Mouse (Mus musculus): ENCODE measurements around the gene St3gal5. TPM values are rescaled to one million over a fixed set of nuclear protein-coding genes. Genes with fewer than 3 reads are reported as not detected.
A peak's percentile ranks its signal among the peaks of the same experiment; 100 is the strongest.

Gene St3gal5
- polyA plus RNA-seq, 1 experiment from 2014 or later: 72.4 TPM

- no peak overlapping the region for H3K27ac ChIP-seq (ENCODE audit: low read depth, low read length)
Observed at GRCm38 (mm10) chr6:72089865-72090264, 7.5 kb upstream of the St3gal5 start.

GRCm38 (mm10) chr6:72091007-72091406 lies 6.4 kb upstream of the St3gal5 start:
- Histone ChIP-seq H3K9me3 (replicated peaks; ENCODE audit: control insufficient read depth, low read length) (no peaks in the 10 kb centered on the region), H3K36me3 (ENCODE audit: control insufficient read depth, insufficient read depth, low read length) (no peaks in the 10 kb centered on the region), H3K27me3 (ENCODE audit: control insufficient read depth, insufficient read depth, low read length) (no peaks in the 10 kb centered on the region), H3K4me3 (ENCODE audit: low read depth, low read length) (no peak overlapping the region), H3K27ac (ENCODE audit: low read depth, low read length) (no peak overlapping the region), H3K4me2 (no peak overlapping the region), H3K4me1 (ENCODE audit: control insufficient read depth, insufficient read depth, low read length) (peaks cover 6% of the 10 kb centered on the region), H3K9ac (ENCODE audit: low read depth, low read length) (no peak overlapping the region)
- ATAC-seq (replicated peaks; ENCODE audit: insufficient number of reproducible peaks, low FRiP score, low TSS enrichment): no peak
- WGBS (ENCODE audit: insufficient replicate concordance): 46% methylated on average over 6 of the region's 6 CpGs

More at GRCm38 (mm10) chr6:72089865-72090264, 7.5 kb upstream of the St3gal5 start:
- no peak for ATAC-seq (replicated peaks; ENCODE audit: insufficient number of reproducible peaks, low FRiP score, low TSS enrichment)
- no peaks in the 10 kb centered on the region for H3K9me3 ChIP-seq (replicated peaks; ENCODE audit: control insufficient read depth, low read length)
- no peaks in the 10 kb centered on the region for H3K27me3 ChIP-seq (ENCODE audit: control insufficient read depth, insufficient read depth, low read length)
- H3K4me2 ChIP-seq: no peak overlapping the region
- no peaks in the 10 kb centered on the region; the same call in 1 of the 2 replicates for H3K4me1 ChIP-seq (ENCODE audit: control insufficient read depth, insufficient read depth, low read length)
- H3K9ac ChIP-seq (ENCODE audit: low read depth, low read length): no peak overlapping the region
- H3K36me3 ChIP-seq (ENCODE audit: control insufficient read depth, insufficient read depth, low read length): no peaks in the 10 kb centered on the region
- 83% methylated on average over 5 of the region's 5 CpGs for WGBS (ENCODE audit: insufficient replicate concordance)
- no peak overlapping the region for H3K4me3 ChIP-seq (ENCODE audit: low read depth, low read length)

GRCm38 (mm10) chr6:72093121-72093520 lies 4.3 kb upstream of the St3gal5 start:
- Histone ChIP-seq H3K9ac (ENCODE audit: low read depth, low read length) (no peak overlapping the region), H3K4me3 (ENCODE audit: low read depth, low read length) (no peak overlapping the region), H3K27me3 (ENCODE audit: control insufficient read depth, insufficient read depth, low read length) (no peaks in the 10 kb centered on the region), H3K9me3 (replicated peaks; ENCODE audit: control insufficient read depth, low read length) (no peaks in the 10 kb centered on the region), H3K4me2 (no peak overlapping the region), H3K4me1 (ENCODE audit: control insufficient read depth, insufficient read depth, low read length) (peaks cover 8% of the 10 kb centered on the region), H3K27ac (ENCODE audit: low read depth, low read length) (no peak overlapping the region), H3K36me3 (ENCODE audit: control insufficient read depth, insufficient read depth, low read length) (no peaks in the 10 kb centered on the region)
- 61% methylated on average over 1 of the region's 1 CpGs for WGBS (ENCODE audit: insufficient replicate concordance)
- ATAC-seq (replicated peaks; ENCODE audit: insufficient number of reproducible peaks, low FRiP score, low TSS enrichment): no peak

GRCm38 (mm10) chr6:72096217-72096616 lies 1.2 kb upstream of the St3gal5 start:
- Histone ChIP-seq H3K4me2 (no peak overlapping the region), H3K27me3 (ENCODE audit: control insufficient read depth, insufficient read depth, low read length) (no peaks in the 10 kb centered on the region), H3K4me3 (ENCODE audit: low read depth, low read length) (no peak overlapping the region), H3K4me1 (ENCODE audit: control insufficient read depth, insufficient read depth, low read length) (peaks cover 19% of the 10 kb centered on the region), H3K9ac (ENCODE audit: low read depth, low read length) (no peak overlapping the region), H3K27ac (ENCODE audit: low read depth, low read length) (peak overlapping the region; percentile 69), H3K36me3 (ENCODE audit: control insufficient read depth, insufficient read depth, low read length) (no peaks in the 10 kb centered on the region), H3K9me3 (replicated peaks; ENCODE audit: control insufficient read depth, low read length) (no peaks in the 10 kb centered on the region)
- no peak for ATAC-seq (replicated peaks; ENCODE audit: insufficient number of reproducible peaks, low FRiP score, low TSS enrichment)
- WGBS (ENCODE audit: insufficient replicate concordance): 44% methylated on average over 5 of the region's 5 CpGs

GRCm38 (mm10) chr6:72096669-72097068 lies 723 bp upstream of the St3gal5 start:
- peak overlapping the region; percentile 87 for H3K4me2 ChIP-seq
- peak overlapping the region; percentile 69 for H3K27ac ChIP-seq (ENCODE audit: low read depth, low read length)
- no peak overlapping the region; the same call in 1 of the 2 replicates for H3K9ac ChIP-seq (ENCODE audit: low read depth, low read length)
- WGBS (ENCODE audit: insufficient replicate concordance): 44% methylated on average over 8 of the region's 8 CpGs
- peak overlapping the region; percentile 58 for H3K4me3 ChIP-seq (ENCODE audit: low read depth, low read length)
- H3K36me3 ChIP-seq (ENCODE audit: control insufficient read depth, insufficient read depth, low read length): no peaks in the 10 kb centered on the region
- H3K4me1 ChIP-seq (ENCODE audit: control insufficient read depth, insufficient read depth, low read length): peaks cover 23% of the 10 kb centered on the region
- no peak for ATAC-seq (replicated peaks; ENCODE audit: insufficient number of reproducible peaks, low FRiP score, low TSS enrichment)
- H3K9me3 ChIP-seq (replicated peaks; ENCODE audit: control insufficient read depth, low read length): no peaks in the 10 kb centered on the region
- H3K27me3 ChIP-seq (ENCODE audit: control insufficient read depth, insufficient read depth, low read length): no peaks in the 10 kb centered on the region

- Histone ChIP-seq H3K4me1 (ENCODE audit: control insufficient read depth, insufficient read depth, low read length) (peaks cover 32% of the 10 kb centered on the region), H3K27ac (ENCODE audit: low read depth, low read length) (peak overlapping the region; percentile 69), H3K4me3 (ENCODE audit: low read depth, low read length) (peak overlapping the region; percentile 58), H3K4me2 (peak overlapping the region; percentile 87), H3K36me3 (ENCODE audit: control insufficient read depth, insufficient read depth, low read length) (no peaks in the 10 kb centered on the region), H3K27me3 (ENCODE audit: control insufficient read depth, insufficient read depth, low read length) (no peaks in the 10 kb centered on the region), H3K9ac (ENCODE audit: low read depth, low read length) (peak overlapping the region; percentile 86), H3K9me3 (replicated peaks; ENCODE audit: control insufficient read depth, low read length) (no peaks in the 10 kb centered on the region)
- ATAC-seq (replicated peaks; ENCODE audit: insufficient number of reproducible peaks, low FRiP score, low TSS enrichment): no peak
- WGBS (ENCODE audit: insufficient replicate concordance): 2% methylated on average over 15 of the region's 15 CpGs
Observed at GRCm38 (mm10) chr6:72098021-72098655, 746 bp downstream of the St3gal5 start.

GRCm38 (mm10) chr6:72098691-72099090 lies 1.3 kb downstream of the St3gal5 start:
- 29% methylated on average over 2 of the region's 2 CpGs for WGBS (ENCODE audit: insufficient replicate concordance)
- Histone ChIP-seq H3K36me3 (ENCODE audit: control insufficient read depth, insufficient read depth, low read length) (no peaks in the 10 kb centered on the region), H3K27me3 (ENCODE audit: control insufficient read depth, insufficient read depth, low read length) (no peaks in the 10 kb centered on the region), H3K27ac (ENCODE audit: low read depth, low read length) (no peak overlapping the region), H3K9ac (ENCODE audit: low read depth, low read length) (peak overlapping the region; percentile 67; the same call in 1 of the 2 replicates), H3K4me2 (peak overlapping the region; percentile 87), H3K4me3 (ENCODE audit: low read depth, low read length) (peak overlapping the region; percentile 58), H3K4me1 (ENCODE audit: control insufficient read depth, insufficient read depth, low read length) (peaks cover 37% of the 10 kb centered on the region), H3K9me3 (replicated peaks; ENCODE audit: control insufficient read depth, low read length) (no peaks in the 10 kb centered on the region)
- no peak for ATAC-seq (replicated peaks; ENCODE audit: insufficient number of reproducible peaks, low FRiP score, low TSS enrichment)

- Histone ChIP-seq H3K4me3 (ENCODE audit: low read depth, low read length) (peak overlapping the region; percentile 58), H3K9me3 (replicated peaks; ENCODE audit: control insufficient read depth, low read length) (no peaks in the 10 kb centered on the region), H3K27ac (ENCODE audit: low read depth, low read length) (no peak overlapping the region), H3K4me1 (ENCODE audit: control insufficient read depth, insufficient read depth, low read length) (peaks cover 37% of the 10 kb centered on the region), H3K9ac (ENCODE audit: low read depth, low read length) (peak overlapping the region; percentile 67; the same call in 1 of the 2 replicates), H3K27me3 (ENCODE audit: control insufficient read depth, insufficient read depth, low read length) (no peaks in the 10 kb centered on the region), H3K4me2 (peak overlapping the region; percentile 87), H3K36me3 (ENCODE audit: control insufficient read depth, insufficient read depth, low read length) (no peaks in the 10 kb centered on the region)
- WGBS (ENCODE audit: insufficient replicate concordance): 76% methylated on average over 3 of the region's 3 CpGs
- ATAC-seq (replicated peaks; ENCODE audit: insufficient number of reproducible peaks, low FRiP score, low TSS enrichment): no peak
Observed at GRCm38 (mm10) chr6:72099281-72099680, 1.9 kb downstream of the St3gal5 start.

- Histone ChIP-seq H3K4me1 (ENCODE audit: control insufficient read depth, insufficient read depth, low read length) (peaks cover 37% of the 10 kb centered on the region), H3K4me3 (ENCODE audit: low read depth, low read length) (no peak overlapping the region), H3K27me3 (ENCODE audit: control insufficient read depth, insufficient read depth, low read length) (no peaks in the 10 kb centered on the region), H3K9me3 (replicated peaks; ENCODE audit: control insufficient read depth, low read length) (no peaks in the 10 kb centered on the region), H3K4me2 (peak overlapping the region; percentile 87), H3K9ac (ENCODE audit: low read depth, low read length) (peak overlapping the region; percentile 56; the same call in 1 of the 2 replicates), H3K27ac (ENCODE audit: low read depth, low read length) (no peak overlapping the region), H3K36me3 (ENCODE audit: control insufficient read depth, insufficient read depth, low read length) (no peaks in the 10 kb centered on the region)
- 83% methylated on average over 5 of the region's 5 CpGs for WGBS (ENCODE audit: insufficient replicate concordance)
- ATAC-seq (replicated peaks; ENCODE audit: insufficient number of reproducible peaks, low FRiP score, low TSS enrichment): no peak
Observed at GRCm38 (mm10) chr6:72100171-72100570, 2.8 kb downstream of the St3gal5 start.
